Mouse (Mus musculus) liver, embryonic 11.5 days (tissue): ENCODE measurements at regions not wholly inside any gene's neighbourhood (a gene's known extent, or its start where the extent isn't known, plus 50 kb on each side); places are given as distances from the start of the nearest gene placed in this dataset.

Experiments
- ATAC-seq: fragments of 200-750 bp; cut with Nextera tagmentation; replicated peaks from 2 replicates; pipeline ENCODE4 v1.8.0; 2017; ENCODE audit warnings: moderate number of reproducible peaks, mild to moderate bottlenecking, moderate TSS enrichment, moderate library complexity; ENCODE audit not compliant: low FRiP score
- DNase-seq: peaks from one replicate; pipeline ENCODE4 v3.0.0-alpha.2; 2017; ENCODE audit warnings: low spot score
- H3K27ac ChIP-seq: fragments of 300-500 bp; sonication (generic); 2 replicates; pipeline ENCODE4 v1.5.1; 2014; ENCODE audit warnings: mild to moderate bottlenecking, low read depth, low read length, control low read depth
- H3K27me3 ChIP-seq: fragments of 300-500 bp; sonication (generic); replicated peaks from 2 replicates; pipeline ENCODE4 v1.6.1; 2014; ENCODE audit warnings: low read length, mixed read lengths; ENCODE audit not compliant: control insufficient read depth, insufficient read depth
- H3K36me3 ChIP-seq: fragments of 300-500 bp; sonication (generic); 2 replicates; pipeline ENCODE4 v1.6.1; 2014; ENCODE audit warnings: mild to moderate bottlenecking, low read length, moderate library complexity, mixed read lengths; ENCODE audit not compliant: control insufficient read depth, insufficient read depth
- H3K4me1 ChIP-seq: fragments of 300-500 bp; sonication (generic); replicated peaks from 2 replicates; pipeline ENCODE4 v1.6.1; 2014; ENCODE audit warnings: low read length, mixed read lengths; ENCODE audit not compliant: control insufficient read depth, insufficient read depth
- H3K4me2 ChIP-seq: fragments of 300-500 bp; sonication (generic); 2 replicates; pipeline ENCODE4 v1.6.1; 2014; ENCODE audit warnings: mild to moderate bottlenecking, control low read depth, moderate library complexity
- H3K4me3 ChIP-seq: fragments of 300-500 bp; sonication (generic); 2 replicates; pipeline ENCODE4 v1.5.1; 2014; ENCODE audit warnings: low read depth, low read length, control low read depth
- H3K9ac ChIP-seq: fragments of 300-500 bp; sonication (generic); 2 replicates; pipeline ENCODE4 v1.6.1; 2014; ENCODE audit warnings: low read depth, low read length, control low read depth
- H3K9me3 ChIP-seq: fragments of 300-500 bp; sonication (generic); 2 replicates; pipeline ENCODE4 v1.6.1; 2016; ENCODE audit warnings: low read length, inconsistent platforms, mixed read lengths; ENCODE audit not compliant: control insufficient read depth
- WGBS: fragments of 180-500 bp; shearing (Covaris S2); extraction: QIAGEN DNeasy Blood & Tissue Kit; methylation state at CpG from one replicate; pipeline ENCODE4 v1.1.7; 2014; 5-methylcytosine and 5-hydroxymethylcytosine counted together

GRCm38 (mm10) chr15:62389431-62390105 is 1455.4 kb downstream of the Gsdmc2 start:
- no peak overlapping the region for H3K4me3 ChIP-seq
- no peaks in the 10 kb centered on the region for H3K27me3 ChIP-seq
- H3K27ac ChIP-seq, result no peak overlapping the region
- ATAC-seq (no peak), DNase-seq (no peak)
- no peaks in the 10 kb centered on the region for H3K9me3 ChIP-seq
- H3K9ac ChIP-seq, result no peak overlapping the region
- WGBS, result 76% methylated on average over 3 of the region's 3 CpGs
- H3K4me2 ChIP-seq, result no peak overlapping the region
- no peaks in the 10 kb centered on the region for H3K36me3 ChIP-seq
- H3K4me1 ChIP-seq, result no peaks in the 10 kb centered on the region

DNA sequence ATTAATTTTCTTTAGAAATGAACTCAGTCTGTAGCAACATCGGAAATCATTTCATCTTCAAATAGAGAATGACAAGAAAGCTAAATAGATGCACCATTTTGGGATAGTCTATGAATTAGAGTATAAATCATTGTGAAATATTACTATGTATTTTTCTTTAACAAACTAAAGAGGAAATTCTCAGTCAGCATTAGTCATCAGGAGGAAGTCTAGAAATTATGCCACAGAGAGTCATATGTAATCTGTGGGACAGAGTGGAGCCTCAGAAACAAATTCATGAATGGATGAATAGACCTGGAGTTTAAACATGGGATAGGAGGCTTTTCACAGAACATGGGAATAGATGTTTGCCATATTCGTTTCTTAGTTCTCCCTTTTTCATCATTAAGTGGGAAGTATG is 1459.4 kb upstream of the A1bg start:
- WGBS, result 82% methylated on average over 2 of the region's 2 CpGs
- H3K9me3 ChIP-seq, result no peaks in the 10 kb centered on the region
- H3K4me3 ChIP-seq, result no peak overlapping the region
- no peaks in the 10 kb centered on the region for H3K4me1 ChIP-seq
- H3K27me3 ChIP-seq, result no peaks in the 10 kb centered on the region
- no peak overlapping the region for H3K9ac ChIP-seq
- H3K36me3 ChIP-seq, result no peaks in the 10 kb centered on the region
- no peak overlapping the region for H3K27ac ChIP-seq
- ATAC-seq (no peak), DNase-seq (no peak)
- no peak overlapping the region for H3K4me2 ChIP-seq

DNA sequence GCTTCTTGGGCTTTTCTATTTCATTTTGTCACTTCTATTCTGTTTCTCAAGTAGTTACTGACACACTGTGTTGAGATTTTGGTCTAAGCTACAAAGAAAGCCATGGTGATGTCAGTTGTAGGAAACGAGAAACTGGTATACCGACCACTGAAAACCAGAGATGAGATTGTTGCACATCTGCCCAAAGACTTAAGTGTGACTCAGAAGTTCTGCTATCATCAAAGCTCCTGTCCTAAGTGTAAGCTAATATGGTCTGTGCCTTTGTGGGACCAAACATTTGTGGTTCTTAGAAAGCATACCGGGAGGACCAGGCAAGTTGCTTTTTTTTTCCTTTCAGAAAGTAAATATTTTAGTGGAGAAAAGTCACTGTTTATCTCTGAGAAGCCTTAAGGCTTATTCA is 1451.8 kb upstream of the A1bg start:
- Histone ChIP-seq H3K36me3 (no peaks in the 10 kb centered on the region), H3K27me3 (no peaks in the 10 kb centered on the region), H3K4me1 (no peaks in the 10 kb centered on the region), H3K9me3 (no peaks in the 10 kb centered on the region), H3K4me2 (no peak overlapping the region), H3K9ac (no peak overlapping the region), H3K4me3 (no peak overlapping the region), H3K27ac (no peak overlapping the region)
- DNase-seq, result no peak
- no peak for ATAC-seq
- WGBS, result 73% methylated on average over 3 of the region's 3 CpGs

- Histone ChIP-seq H3K4me2 (no peak overlapping the region), H3K27ac (no peak overlapping the region), H3K4me3 (no peak overlapping the region), H3K9me3 (no peaks in the 10 kb centered on the region), H3K36me3 (no peaks in the 10 kb centered on the region), H3K4me1 (no peaks in the 10 kb centered on the region), H3K9ac (no peak overlapping the region), H3K27me3 (no peaks in the 10 kb centered on the region)
- DNase-seq (no peak), ATAC-seq (no peak)
Measured at GRCm38 (mm10) chr15:62361171-62361570, 1438.4 kb upstream of the A1bg start.

- no peaks in the 10 kb centered on the region for H3K9me3 ChIP-seq
- no peak overlapping the region for H3K4me3 ChIP-seq
- no peak for DNase-seq
- no peak overlapping the region for H3K27ac ChIP-seq
- no peak overlapping the region for H3K9ac ChIP-seq
- ATAC-seq, result no peak
- 73% methylated on average over 8 of the region's 8 CpGs for WGBS
- no peaks in the 10 kb centered on the region for H3K27me3 ChIP-seq
- no peaks in the 10 kb centered on the region for H3K4me1 ChIP-seq
- no peak overlapping the region for H3K4me2 ChIP-seq
- no peaks in the 10 kb centered on the region for H3K36me3 ChIP-seq
Measured at GRCm38 (mm10) chr15:62358338-62359239, 1435.8 kb upstream of the A1bg start.

GRCm38 (mm10) chr15:62353786-62354185 is 1431.0 kb upstream of the A1bg start:
- ATAC-seq (no peak), DNase-seq (no peak)
- no peaks in the 10 kb centered on the region for H3K9me3 ChIP-seq
- no peak overlapping the region for H3K27ac ChIP-seq
- H3K4me3 ChIP-seq, result no peak overlapping the region
- 76% methylated on average over 4 of the region's 4 CpGs for WGBS
- no peaks in the 10 kb centered on the region for H3K27me3 ChIP-seq
- H3K4me2 ChIP-seq, result no peak overlapping the region
- no peaks in the 10 kb centered on the region for H3K36me3 ChIP-seq
- no peak overlapping the region for H3K9ac ChIP-seq
- no peaks in the 10 kb centered on the region for H3K4me1 ChIP-seq

- no peaks in the 10 kb centered on the region for H3K4me1 ChIP-seq
- H3K9me3 ChIP-seq, result no peaks in the 10 kb centered on the region
- 70% methylated on average over 6 of the region's 6 CpGs for WGBS
- no peak overlapping the region for H3K27ac ChIP-seq
- no peak overlapping the region for H3K4me2 ChIP-seq
- no peak overlapping the region for H3K4me3 ChIP-seq
- DNase-seq, result no peak
- no peaks in the 10 kb centered on the region for H3K36me3 ChIP-seq
- H3K9ac ChIP-seq, result no peak overlapping the region
- no peak for ATAC-seq
- H3K27me3 ChIP-seq, result no peaks in the 10 kb centered on the region
Measured at GRCm38 (mm10) chr15:62350862-62351757, 1428.3 kb upstream of the A1bg start.

DNA sequence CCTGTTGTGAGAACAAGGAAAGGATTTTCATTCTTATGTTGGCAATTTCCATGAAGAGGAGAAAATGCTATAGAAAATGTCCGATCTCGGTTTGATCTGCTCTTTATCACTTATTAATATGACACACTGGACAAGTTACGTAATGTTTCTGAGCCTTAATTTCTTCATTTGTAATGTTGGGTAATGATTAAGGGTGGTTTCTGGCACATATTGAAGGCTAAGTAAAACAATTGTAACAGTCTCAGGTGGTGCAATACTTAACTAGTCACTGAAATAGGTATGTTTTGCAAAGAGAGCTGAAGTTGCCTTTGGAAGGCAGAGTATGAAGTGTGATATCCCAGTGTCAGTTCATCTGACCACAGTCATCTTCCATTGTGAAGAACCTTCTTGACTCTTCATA is 1427.2 kb upstream of the A1bg start:
- Histone ChIP-seq H3K4me1 (no peaks in the 10 kb centered on the region), H3K9me3 (no peaks in the 10 kb centered on the region), H3K9ac (no peak overlapping the region), H3K4me3 (no peak overlapping the region), H3K27me3 (no peaks in the 10 kb centered on the region), H3K36me3 (no peaks in the 10 kb centered on the region), H3K4me2 (no peak overlapping the region), H3K27ac (no peak overlapping the region)
- DNase-seq, result no peak
- WGBS, result 93% methylated on average over 3 of the region's 3 CpGs
- ATAC-seq, result no peak
